Mouse (Mus musculus) adrenal gland, adult (tissue): ENCODE results near the gene Tmprss11a.

Experiments used
- DNase-seq, 2 experiments: peaks; one replicate each; pipeline ENCODE4 v3.0.0; 2022 to 2023; ENCODE audit warnings: low spot score in 1 of 2; ENCODE audit not compliant: inconsistent age in 2 of 2

The Tmprss11a gene

DNA sequence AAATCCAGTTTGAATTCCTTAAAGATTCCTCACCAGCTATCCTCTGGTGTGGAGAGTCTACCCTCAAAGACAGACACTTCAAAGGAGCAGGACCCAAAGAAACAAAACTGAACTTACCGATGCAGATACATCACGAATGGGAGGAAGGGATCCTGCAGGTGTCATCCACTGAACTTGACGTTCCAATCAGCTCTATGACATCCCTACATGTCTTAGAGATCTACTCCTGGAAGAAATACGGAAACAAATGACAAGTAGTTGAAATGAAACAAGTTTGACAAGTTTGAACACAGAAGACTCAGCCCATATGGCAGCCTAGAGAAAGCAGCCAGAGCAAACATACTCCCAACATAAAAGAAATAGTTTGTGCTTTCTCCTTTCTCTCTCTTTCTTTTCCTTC lies at the start of gene Tmprss11a:
Tmprss11a (minus strand) TSS at position 101 of the 400 bp plus-strand sequence.
- DNase-seq: no peak

DNA sequence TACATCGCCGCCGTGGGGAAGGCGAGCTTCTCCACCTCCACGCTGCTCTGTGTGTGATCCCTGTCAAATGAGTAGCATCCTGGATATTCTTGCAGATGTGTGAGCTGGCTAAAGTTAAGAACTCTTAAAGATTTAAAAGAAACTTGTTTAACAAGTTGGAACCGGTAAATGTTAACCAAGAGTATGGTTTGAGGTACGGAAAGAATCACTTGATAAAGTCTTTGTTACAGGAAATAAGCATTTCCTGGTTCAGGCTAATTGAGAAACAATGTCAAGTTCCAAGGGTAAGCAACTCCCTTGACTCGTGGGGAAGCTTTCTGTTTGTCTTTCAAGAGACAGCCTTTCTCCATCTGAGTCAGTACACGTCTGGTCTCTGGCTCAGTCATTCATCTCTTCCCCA lies 49.7 kb upstream of the Tmprss11a start, which contains the start of gene Tmprss11g:
Tmprss11g (minus strand) TSS at position 101 of the 400 bp plus-strand sequence.
- no peak for DNase-seq

DNA sequence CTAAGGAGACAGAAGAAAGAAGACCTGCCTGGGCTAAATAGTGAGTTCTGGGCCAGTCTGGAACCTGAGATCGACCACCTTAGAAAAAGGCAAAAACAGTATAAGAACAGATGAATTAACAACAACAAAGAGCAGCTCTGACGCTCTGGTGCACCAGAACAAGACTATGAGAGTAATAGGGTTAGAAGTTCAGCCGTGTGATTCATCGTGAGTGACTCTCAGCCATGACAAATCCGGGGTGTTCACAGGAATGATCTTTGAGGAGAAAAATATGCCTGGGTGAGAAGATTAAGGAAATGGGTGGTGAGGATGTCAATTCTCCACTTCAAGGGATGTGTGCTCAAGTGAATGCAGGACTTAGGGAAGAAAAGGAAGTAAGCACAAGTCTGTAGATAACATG lies 42.7 kb upstream of the Tmprss11a start:
- no peak for DNase-seq

DNA sequence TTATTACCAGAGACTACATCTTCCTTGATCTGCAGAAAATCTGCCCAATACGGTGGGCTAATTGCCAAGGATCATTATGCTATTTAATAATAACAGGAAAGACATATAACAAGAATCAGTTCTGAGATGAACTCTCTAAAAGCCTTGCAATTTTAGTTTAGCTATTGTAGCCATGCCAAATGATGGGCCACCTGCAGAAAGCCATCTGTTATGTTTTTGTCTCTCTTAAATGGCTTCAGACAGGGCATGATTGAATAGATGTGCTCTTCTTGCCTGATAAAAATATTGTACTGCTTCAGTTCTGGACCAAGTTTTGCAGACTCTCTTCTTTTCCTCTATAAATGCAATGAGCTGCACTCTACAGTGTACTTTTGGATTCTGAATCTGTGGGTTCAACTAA lies 24.7 kb upstream of the Tmprss11a start:
- DNase-seq: no peak

DNA sequence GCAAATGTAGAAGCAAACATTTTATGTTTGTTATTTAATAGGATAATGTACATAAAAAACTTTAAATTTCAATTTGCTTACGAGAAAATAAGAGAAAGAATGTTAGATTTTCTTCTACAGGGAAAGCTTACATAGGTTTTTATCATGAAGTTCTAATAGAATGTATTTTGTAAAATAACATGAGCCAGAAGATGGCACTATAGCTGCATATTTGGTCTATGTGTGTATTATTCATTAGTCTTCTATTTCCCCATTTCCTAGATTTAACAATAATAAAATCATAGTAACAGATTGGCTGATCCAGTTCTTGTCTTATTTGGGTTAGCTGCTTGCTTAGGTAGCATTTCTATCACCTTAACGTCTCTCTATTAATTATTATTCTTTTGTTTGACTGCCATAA lies 13.8 kb upstream of the Tmprss11a start:
- no peak for DNase-seq

DNA sequence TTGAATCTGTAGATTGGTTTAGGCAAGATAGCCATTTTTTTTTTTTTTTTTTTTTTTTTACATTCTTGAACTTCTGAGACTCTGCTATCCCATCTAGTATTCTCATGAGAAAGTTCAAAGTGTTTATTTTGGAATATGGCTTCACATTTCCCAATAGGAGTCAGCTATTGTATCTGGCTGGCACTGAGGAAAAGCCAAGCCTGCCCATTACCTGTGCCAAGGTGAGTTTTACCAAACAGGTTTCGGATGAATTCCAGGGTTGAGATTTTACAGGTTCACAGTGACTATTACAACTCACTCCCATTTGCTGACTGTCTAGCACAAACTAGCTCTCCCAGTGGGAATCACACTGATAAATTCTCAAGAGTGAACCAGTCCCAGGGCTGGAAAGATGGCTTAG lies 13.2 kb upstream of the Tmprss11a start:
- DNase-seq: no peak

DNA sequence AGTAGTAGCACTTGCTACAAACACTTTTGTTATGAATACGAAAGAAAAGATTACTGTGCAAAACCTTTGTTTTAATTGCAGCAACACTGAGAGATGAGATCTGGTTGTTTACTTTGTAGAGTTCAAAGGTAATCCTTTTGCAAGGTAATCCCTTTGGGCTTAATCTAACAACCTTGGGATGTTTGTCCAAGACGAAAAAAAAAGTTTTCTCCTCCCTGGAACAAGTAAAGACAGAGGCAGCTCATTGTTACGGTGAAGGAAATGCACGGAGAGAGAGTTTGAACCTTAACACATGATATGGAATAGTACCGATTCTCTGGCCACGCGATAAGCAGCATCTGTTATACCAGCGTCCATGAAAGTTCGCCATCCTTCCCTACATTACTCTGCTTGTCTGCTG lies 5.1 kb upstream of the Tmprss11a start:
- DNase-seq: no peak

DNA sequence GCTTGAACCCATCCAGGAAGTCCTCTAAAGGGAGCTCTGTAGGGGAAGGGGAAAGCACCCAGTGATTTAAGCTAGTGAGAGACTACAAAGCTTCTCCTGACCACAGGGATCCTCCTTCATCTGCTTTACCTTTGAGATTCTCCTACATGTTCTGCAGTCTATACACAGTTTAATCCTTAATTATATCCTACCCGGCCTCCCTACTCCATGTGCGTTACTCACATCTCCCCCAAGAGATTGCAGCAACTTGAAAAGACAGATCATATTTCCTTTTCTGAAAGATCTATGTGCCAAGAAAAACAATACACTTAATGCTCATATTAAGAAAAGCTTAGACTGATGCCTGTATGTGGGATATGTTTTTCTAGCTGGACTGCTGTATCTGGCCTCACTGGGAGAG lies 29.5 kb downstream of the Tmprss11a start:
- DNase-seq: no peak

DNA sequence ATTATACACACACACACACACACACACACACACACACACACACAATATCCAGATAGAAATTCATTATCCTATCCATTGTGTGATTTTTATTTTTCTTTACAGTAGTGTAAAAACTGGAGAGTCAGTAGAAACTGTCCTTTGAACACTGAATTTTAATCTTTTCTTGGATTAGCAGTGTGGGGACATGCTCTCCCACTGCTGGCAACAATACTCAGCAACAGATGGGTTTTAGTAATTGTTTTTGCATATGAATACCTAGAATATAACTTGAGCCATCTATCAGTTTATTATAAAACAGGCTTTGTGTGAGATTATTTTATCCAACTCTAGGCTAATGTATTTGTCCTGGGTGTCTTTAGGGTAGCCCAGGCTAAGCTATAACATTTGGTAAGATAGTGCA lies 30.2 kb downstream of the Tmprss11a start:
- DNase-seq: no peak

DNA sequence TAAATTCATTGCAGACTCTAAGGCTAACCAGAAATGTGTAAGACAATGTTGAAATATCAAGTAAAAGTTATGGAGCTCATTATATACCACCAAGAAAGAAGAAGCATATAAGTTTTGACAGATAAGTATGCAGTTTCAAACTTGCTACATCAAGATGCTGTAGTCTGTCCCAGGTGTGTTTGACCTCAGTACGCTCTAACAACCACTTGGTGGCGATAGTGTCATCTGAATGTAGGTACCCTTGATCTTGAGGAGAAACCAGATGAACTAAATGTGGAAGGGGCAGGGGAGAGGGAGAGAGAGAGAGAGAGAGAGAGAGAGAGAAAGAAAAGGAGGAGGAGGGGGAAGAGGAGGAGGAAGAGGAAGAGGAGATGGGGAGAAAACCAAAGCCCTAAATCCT lies 36.1 kb downstream of the Tmprss11a start:
- peak in 1 of 2 experiments; percentile 43 for DNase-seq

DNA sequence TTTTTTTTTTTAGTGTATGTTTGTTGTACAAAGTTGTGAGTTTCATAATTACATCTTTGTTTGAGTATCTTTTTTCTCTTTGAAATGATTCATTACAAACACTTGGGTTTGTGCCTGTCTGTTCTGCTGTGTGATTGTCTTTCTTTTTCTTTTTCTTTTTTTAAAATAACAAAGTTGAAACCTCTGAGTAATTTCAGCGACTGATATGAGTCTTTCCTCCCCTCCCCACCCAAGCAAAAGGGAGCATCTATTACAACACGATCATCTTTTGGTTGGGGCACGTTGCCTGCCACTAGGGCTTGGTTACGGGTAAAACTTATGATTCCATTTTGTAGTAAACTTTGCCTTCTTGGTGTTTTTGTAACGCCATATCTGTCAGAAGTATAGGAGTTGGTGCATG lies 37.7 kb downstream of the Tmprss11a start:
- no peak for DNase-seq

DNA sequence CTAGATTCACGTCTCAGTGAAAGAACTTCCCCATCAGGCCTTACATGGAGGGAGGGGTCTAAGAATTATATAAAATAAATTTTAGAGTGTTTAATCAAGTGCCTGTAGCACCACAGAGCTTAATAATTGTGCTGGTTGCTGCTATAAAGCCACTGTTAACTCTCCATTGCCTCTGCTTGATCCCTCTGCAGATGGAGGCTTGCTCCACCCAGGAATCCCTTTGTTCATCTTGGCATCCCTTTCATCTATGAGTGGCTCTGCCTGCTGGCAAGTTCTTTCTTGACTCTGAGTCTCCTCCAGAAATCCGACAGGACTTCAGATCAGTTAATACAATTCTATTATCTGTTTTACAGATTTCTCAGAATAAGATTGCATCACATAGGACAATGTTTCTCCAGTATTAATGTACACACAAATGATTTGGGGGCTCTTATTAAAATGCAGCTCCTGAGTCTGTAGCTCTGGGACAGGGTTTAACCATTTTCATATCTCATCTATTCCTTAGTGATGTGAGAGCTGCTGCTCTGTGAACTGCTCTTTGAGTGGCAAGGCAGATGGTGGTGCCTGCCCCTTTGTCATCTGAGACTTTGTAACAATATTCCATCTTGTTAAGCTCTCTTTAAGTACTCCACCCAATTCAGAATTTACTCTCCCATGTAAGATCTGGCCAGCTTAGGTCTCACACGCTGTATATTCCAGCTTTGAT lies 47.3 kb downstream of the Tmprss11a start:
- DNase-seq: no peak

DNA sequence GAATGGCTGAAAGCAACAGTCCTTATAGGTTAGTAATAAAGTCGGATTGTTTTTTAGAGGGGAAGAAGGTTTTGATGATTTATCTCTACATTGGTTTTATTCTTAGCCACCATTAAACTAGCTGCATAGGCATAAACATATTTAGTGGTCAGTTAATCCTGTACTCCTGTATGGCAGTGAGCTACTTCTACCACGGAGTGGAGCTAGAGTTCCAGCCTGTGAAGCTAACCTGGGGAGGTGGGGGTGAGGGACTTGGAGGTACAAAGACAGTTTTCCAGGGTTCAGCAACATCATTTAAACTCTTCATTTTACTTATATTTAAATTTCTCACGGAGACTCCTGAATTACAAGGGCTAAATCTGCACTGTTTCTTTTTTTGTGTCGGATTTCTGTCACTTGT lies 49.3 kb downstream of the Tmprss11a start:
- no peak for DNase-seq

DNA sequence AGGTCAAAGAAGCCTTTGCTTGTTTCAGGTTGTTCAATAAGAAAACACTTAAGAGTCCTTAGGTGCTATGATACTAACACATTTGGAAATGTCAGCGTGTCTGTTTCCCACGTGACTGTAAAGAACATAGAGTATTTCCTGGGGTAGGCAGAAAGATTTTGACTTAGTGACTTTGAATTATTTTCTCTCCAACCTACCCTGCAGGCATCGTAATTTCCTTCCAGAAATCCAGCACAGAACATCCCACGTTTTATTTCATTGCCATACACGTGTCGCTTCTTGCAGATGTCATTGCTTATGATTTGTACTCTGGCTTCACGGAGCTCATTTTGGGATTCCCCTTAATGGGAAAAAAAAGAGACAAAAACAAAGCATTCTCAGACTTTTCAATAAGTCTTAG lies 54.5 kb downstream of the Tmprss11a start:
- no peak for DNase-seq

DNA sequence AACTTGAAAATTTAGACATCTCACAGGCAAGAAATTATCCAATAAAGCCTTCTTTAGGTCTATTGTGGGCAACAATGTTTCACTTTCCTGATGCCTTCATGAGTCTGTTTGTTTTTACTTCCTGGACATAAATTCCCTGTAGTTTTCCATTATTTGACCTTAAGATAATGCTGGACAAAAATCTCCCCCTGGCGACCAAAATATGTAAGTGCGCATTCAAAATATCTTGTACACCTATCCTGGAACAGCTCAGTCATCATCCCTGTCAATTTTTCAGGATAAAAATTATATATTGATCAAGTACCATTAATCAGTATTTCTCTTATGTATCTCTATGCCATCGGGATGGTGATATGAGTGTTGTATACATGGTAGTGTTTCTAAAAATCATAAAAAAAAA lies 58.0 kb downstream of the Tmprss11a start:
- peak; percentile 8 to 75 for DNase-seq

DNA sequence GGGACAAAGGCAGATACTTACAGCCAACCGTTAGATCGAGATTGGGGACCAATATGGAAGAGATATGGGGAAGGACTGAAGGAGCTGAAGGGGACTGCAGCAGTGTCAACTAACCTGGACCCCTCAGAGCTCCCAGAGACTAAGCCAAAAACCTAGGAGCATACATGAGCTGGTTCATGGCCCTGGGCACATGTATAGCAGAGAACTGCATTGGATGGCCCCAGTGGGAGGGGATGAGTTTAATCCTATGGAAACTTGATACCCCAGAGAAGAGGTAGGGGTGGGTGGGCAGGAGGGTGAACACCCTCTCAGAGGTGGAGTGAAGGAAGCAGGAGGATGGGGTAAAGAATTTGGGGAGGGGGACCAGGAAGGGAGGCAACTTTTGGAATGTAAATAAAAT lies 60.8 kb downstream of the Tmprss11a start:
- no peak for DNase-seq

DNA sequence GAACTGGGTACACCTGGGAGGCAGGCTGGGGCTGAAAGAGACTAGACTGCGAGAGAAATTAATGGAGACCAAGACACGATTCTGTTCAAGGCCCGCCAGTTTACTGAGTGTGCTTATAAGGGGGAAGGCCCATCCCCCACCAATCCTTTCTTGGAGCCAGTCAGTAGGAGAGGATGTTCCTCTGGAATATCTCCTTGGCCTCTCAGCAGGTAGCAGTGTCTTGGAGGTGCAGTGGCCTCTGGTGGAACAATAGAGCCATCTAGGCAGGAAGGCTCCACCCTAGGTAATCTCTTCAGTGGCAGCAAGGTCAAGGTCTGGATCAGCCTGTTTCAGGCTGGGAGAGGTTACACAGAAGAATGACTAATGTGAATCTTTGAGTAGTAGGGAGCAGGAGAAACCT lies 61.6 kb downstream of the Tmprss11a start:
- no peak for DNase-seq

DNA sequence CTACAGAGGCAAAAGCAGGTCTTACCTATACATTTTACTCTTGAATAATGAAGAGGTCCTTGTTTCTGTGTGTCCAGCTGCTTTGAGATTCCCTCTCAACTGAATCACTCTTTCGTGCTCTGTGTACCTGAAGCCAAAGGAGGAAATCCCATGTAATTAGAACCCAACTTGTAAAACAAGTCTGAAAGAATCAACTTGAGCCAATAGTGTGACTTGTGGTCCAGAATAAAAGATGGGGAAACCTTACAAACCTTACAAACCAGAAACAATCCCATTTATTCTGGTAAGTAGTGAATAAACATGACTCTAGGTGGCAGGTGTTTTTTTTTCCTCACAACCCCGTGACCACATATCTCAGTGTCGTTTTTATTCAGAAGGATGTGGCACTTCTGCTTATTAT lies 95.5 kb downstream of the Tmprss11a start, which contains the start of gene Tmprss11d:
Tmprss11d (minus strand) TSS at position 101 of the 400 bp plus-strand sequence.
- no peak for DNase-seq
